Mouse (Mus musculus): Measurements from ENCODE around the gene Itpr2.

DNA sequence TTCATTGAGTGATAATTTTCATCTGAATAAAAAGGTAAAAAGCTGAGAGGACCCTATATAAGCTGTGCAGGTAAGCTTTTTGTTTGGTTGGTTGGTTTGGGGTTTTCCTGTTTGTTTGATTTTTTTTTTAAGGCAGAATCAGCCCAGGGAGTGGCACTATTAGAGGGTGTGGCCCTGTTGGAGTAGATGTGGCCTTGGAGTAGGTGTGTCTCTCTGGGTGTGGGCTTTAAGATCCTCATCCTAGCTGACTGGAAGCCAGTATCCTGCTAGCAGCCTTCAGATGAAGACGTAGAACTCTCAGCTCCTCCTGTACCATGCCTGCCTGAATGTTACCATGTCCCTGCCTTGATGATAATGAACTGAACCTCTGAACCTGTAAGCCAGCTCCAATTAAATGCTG lies 254.1 kb downstream of the Itpr2 start:
- no peak for TF ChIP-seq CTCF (IDR thresholded peaks at IDR 0.05; ENCODE audit: control insufficient read depth, insufficient read depth, low read length)
- TF ChIP-seq POLR2A (IDR thresholded peaks at IDR 0.05; ENCODE audit: borderline replicate concordance, control insufficient read depth, low read depth, low read length): no peak

Measured in bone marrow, adult 2 months (tissue).